Mouse (Mus musculus): ENCODE data around the gene Slc7a14. TPM values are rescaled to one million over a fixed set of nuclear protein-coding genes. Genes with fewer than 3 reads are reported as not detected.

The Slc7a14 gene
- total and polyA plus RNA-seq, 2 experiments from 2014 or later, result 8.1 to 24.7 TPM

- ATAC-seq (ENCODE audit: low FRiP score) (no peak), DNase-seq (ENCODE audit: low spot score) (no peak)
- no peak for TF ChIP-seq CTCF (IDR thresholded peaks at IDR 0.05)
- H3K9me3 ChIP-seq (ENCODE audit: low read length), result no peaks in the 10 kb centered on the region
- H3K27ac ChIP-seq (ENCODE audit: low read depth, low read length), result no peak overlapping the region
- no peaks in the 10 kb centered on the region for H3K36me3 ChIP-seq (ENCODE audit: insufficient read depth, low read length)
- no peak overlapping the region for H3K9ac ChIP-seq (replicated peaks; ENCODE audit: low read length, poor library complexity, severe bottlenecking)
- H3K4me2 ChIP-seq (ENCODE audit: low read depth, low read length, poor library complexity, severe bottlenecking), result no peak overlapping the region
- WGBS, result 69% methylated on average over 10 of the region's 10 CpGs
- no peak overlapping the region for H3K4me3 ChIP-seq (ENCODE audit: low read depth, low read length)
- H3K4me1 ChIP-seq (ENCODE audit: insufficient read depth, low read length), result no peaks in the 10 kb centered on the region
- no peaks in the 10 kb centered on the region for H3K27me3 ChIP-seq (ENCODE audit: insufficient read depth, low read length)
Measured at GRCm38 (mm10) chr3:31160046-31160445, 150.1 kb downstream of the Slc7a14 start.

GRCm38 (mm10) chr3:31157776-31158175, 152.4 kb downstream of the Slc7a14 start:
- H3K27me3 ChIP-seq (ENCODE audit: insufficient read depth, low read length), result no peaks in the 10 kb centered on the region
- no peaks in the 10 kb centered on the region for H3K36me3 ChIP-seq (ENCODE audit: insufficient read depth, low read length)
- no peak overlapping the region for H3K9ac ChIP-seq (replicated peaks; ENCODE audit: low read length, poor library complexity, severe bottlenecking)
- DNase-seq (ENCODE audit: low spot score) (no peak), ATAC-seq (ENCODE audit: low FRiP score) (no peak)
- no peak overlapping the region for H3K4me2 ChIP-seq (ENCODE audit: low read depth, low read length, poor library complexity, severe bottlenecking)
- 78% methylated on average over 15 of the region's 15 CpGs for WGBS
- H3K4me3 ChIP-seq (ENCODE audit: low read depth, low read length), result no peak overlapping the region
- no peak overlapping the region for H3K27ac ChIP-seq (ENCODE audit: low read depth, low read length)
- TF ChIP-seq CTCF (IDR thresholded peaks at IDR 0.05), result no peak
- no peaks in the 10 kb centered on the region for H3K4me1 ChIP-seq (ENCODE audit: insufficient read depth, low read length)
- no peaks in the 10 kb centered on the region for H3K9me3 ChIP-seq (ENCODE audit: low read length)

GRCm38 (mm10) chr3:31156126-31156525, 154.1 kb downstream of the Slc7a14 start:
- TF ChIP-seq CTCF (IDR thresholded peaks at IDR 0.05), result no peak
- no peak for DNase-seq (ENCODE audit: low spot score)
- Histone ChIP-seq H3K9me3 (ENCODE audit: low read length) (no peaks in the 10 kb centered on the region), H3K27ac (ENCODE audit: low read depth, low read length) (no peak overlapping the region), H3K4me3 (ENCODE audit: low read depth, low read length) (no peak overlapping the region), H3K9ac (replicated peaks; ENCODE audit: low read length, poor library complexity, severe bottlenecking) (no peak overlapping the region), H3K4me2 (ENCODE audit: low read depth, low read length, poor library complexity, severe bottlenecking) (no peak overlapping the region), H3K27me3 (ENCODE audit: insufficient read depth, low read length) (no peaks in the 10 kb centered on the region), H3K4me1 (ENCODE audit: insufficient read depth, low read length) (no peaks in the 10 kb centered on the region), H3K36me3 (ENCODE audit: insufficient read depth, low read length) (no peaks in the 10 kb centered on the region)
- ATAC-seq (ENCODE audit: low FRiP score), result no peak
- WGBS, result 35% methylated on average over 3 of the region's 3 CpGs

Other genes with a start within 250 kb of the Slc7a14 start
- gene Skil, start 215.3 kb downstream of the Slc7a14 start, total RNA-seq (2014; rRNA removed), result 39.4 and 46.8 TPM in 2 replicates
- 24.7 and 28.5 TPM in 2 replicates for gene Skil, start 215.3 kb downstream of the Slc7a14 start, polyA plus RNA-seq (2015; fragmentation: Nextera tagmentation; extraction: Ambion mirVana)
- 45.6 and 60.4 TPM in 2 replicates for gene Cldn11, start 160.5 kb downstream of the Slc7a14 start, total RNA-seq (2014; rRNA removed)
- gene Cldn11, start 160.5 kb downstream of the Slc7a14 start, polyA plus RNA-seq (2015; fragmentation: Nextera tagmentation; extraction: Ambion mirVana), result 45.5 and 47.2 TPM in 2 replicates

All from midbrain, postnatal 0 days (tissue).